Mouse (Mus musculus): Measurements from ENCODE around the gene Tmprss9.

Tmprss9 gene

DNA sequence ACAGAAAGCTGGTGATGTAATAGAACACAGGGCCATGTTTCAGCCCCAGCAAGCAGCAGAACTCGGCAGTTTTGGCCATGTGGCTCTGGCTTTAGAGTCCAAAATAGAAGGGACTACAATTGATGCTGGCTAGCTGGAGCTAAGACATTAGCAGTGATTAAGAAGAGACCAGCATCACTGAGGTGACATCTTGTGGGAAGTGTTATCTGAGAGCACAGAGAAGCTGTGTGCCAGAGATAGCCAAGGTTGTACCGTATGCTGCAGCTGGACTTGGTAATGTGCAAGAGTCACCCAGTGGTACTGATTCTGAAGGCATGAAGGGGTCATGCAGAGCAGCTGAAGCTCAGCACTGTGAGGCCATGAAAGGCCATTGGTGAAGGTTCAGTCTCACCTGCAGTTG lies 43.6 kb downstream of the Tmprss9 start:
- no peak for DNase-seq (ENCODE audit: low spot score in 2 of 2)

DNA sequence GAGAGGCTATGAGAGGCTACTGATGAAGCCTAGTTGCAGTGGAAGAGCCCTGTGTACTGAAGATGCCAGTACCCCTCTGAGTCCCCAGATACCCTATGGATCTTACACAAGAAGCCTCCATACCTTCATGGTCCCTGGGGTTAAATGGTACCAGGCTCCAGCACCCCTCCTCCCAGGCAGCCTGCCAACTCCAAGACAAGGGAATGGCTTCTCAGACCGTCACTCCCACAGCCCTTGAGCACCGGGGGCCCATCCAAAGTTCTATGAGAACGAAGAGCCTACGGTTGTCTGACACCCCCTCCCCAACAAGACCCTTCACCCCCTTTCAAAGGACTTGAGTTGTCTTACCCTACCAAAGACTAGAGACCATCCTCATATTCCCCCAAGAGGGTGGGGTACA lies 44.1 kb downstream of the Tmprss9 start:
- DNase-seq (ENCODE audit: low spot score in 2 of 2) = no peak

DNA sequence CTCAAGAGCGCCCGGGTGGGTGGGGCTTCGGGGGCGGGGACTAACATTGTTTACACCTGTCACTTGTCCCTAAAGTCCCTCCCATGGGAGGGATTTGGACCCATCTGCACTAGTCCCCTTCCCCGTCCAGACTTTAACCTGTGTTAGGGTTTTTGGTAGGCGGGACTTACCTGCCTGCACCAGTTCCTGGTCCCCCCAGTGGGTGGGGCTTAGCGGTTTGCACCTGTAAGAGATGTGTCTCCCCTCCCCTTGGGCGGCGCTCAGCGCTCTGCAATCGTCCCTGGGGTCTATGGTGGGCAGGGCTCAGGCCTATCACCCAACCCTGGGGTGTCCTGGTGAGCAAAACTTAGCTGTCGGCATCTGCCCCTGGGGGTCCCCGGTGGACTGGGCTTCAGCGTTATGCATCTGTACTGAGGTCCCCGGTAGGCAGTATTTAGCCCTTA lies 45.7 kb downstream of the Tmprss9 start:
- peak in 1 of 2 experiments; percentile 40 for DNase-seq (ENCODE audit: low spot score in 2 of 2)

DNA sequence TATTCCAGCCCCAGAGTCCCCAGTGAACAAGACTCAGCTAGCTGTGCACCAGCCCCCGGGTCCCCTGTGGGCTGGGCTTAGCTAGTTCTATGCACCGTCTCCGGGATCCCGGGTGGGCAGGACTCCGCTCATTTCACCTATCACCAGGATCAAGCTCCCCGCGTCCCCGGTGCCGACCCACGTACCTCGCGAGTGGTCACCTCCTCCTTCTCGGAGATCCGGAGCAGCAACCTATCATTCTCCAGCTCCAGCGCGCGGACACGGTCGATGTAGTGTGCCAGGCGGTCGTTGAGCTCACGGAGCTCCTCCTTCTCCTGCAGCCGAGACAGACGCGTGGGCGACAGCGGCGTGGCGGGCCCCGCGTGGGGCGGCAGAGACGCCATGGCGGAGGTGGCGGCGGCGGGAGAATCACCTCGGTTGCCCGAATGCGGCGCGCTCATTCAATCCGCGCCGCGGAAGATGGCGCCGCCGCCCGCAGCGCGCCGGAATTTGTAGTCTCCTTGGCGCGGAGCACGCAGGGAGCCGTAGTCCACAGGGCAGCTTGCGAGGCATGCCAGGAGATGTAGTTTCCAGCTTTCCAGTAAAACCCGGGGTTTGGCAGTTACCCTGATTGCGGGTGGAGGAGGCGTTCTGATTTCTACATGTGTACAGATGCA lies 46.3 kb downstream of the Tmprss9 start, which contains the start of gene Lmnb2:
Gene Lmnb2 (minus strand): TSS at position 467 of the 656 bp plus-strand sequence.
- DNase-seq (ENCODE audit: low spot score in 2 of 2) = peak; percentile 53 to 62

DNA sequence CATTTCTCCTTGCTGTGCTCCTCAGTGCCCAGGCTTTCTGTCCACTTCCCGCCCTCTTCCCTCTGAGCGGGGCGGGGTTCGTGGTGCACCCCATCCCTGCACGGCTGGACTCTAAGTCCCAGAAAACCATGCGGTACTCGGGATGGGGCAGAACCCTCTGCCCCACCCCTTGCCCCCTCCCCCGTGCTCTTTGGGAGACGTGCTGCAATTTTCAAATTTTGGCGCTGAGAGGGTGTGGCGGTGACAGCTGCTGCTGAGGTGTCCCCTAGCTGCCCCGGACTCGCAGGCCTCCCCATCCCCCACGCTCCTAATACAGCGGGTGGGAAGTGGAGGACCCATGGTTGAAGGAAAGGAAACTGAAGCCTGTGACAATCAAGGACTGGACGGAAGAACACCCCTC lies 50.3 kb downstream of the Tmprss9 start:
- no peak for DNase-seq (ENCODE audit: low spot score in 2 of 2)

DNA sequence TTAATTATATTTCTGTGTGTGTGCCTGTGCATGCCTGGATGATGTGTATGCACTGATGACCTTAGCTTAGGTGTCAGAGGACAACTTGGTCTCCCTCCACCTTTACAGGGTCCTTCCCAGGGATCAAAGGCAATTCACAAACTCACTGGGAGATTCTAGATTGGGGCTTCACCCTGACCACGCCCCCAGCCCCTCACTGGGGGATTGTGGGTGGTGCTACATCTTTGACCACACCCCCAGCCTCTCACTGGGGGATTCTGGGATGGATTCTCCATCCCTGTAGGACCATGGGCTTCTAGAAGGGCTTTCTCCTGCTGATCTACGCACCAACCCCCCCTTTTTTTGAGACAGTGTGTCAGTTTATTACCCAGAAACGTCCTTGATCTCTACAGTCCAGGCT lies 53.8 kb downstream of the Tmprss9 start:
- DNase-seq (ENCODE audit: low spot score in 2 of 2) = no peak

DNA sequence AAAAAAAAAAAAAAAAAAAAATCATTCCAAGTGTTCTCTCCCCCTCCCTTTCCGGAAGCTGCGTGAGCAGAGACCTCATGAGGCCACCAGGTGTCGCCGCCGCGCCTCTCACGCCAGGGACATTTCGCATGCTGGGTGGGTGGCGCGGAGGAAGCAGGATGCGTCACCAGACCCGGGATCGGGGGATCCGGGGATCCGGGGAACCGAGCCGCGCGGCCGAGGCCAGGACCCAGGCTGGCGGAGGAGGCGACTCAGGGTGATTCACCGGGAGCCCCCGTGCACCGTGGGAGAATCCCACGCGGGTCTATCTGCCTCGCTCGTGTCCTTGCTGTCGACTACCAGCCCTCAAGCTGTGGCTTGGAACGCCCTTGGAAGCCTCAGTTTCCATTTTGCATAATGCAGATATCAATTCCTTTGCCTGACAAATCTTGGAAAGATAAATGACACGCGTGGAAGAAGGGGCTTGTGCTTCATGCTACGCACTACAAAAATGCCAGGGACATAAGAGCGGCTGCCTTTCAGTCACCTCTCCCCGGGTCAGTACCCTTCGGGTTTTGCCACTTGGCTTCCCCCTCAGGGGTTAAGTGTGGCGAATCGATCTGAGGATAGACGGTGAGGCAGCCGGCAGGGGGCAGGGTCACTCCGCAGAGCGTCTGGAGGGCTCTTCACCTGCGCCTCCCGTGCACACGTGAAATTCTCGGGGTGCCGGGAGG lies 57.1 kb downstream of the Tmprss9 start:
- DNase-seq (ENCODE audit: low spot score in 2 of 2) = peak; percentile 79 to 86

DNA sequence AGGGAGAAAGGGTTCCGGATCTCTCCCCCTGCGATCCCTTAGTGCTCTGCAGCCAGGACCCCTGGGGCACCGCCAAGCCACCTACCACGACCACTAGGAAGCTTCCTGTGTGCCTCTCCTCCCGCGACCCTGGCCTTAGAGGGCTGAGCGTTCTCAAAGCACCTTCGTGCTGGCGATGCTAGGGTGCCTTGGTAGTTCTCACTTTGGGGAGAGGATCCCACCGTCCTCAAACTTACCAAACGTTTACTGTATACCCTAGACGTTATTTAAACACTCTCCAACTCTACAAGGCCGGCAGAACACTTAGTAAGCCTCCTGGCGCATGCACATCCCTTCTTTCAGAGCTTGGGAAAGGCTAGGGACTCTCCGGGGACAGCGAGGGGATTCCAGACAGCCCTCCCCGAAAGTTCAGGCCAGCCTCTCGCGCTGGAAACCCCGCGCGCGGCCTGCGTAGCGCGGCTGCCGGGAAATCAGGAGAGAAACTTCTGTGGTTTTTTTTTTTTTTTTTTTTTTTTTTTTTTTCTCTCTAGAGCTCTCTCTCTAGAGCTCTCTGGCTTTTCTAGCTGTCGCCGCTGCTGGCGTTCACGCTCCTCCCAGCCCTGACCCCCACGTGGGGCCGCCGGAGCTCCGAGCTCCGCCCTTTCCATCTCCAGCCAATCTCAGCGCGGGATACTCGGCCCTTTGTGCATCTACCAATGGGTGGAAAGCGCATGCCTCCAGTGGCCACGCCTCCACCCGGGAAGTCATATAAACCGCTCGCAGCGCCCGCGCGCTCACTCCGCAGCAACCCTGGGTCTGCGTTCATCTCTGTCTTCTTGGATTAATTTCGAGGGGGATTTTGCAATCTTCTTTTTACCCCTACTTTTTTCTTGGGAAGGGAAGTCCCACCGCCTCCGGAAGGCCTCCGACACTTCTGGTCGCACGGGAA lies 57.9 kb downstream of the Tmprss9 start, which contains the start of gene Gadd45b:
Gene Gadd45b (plus strand): TSS at position 775 of the 928 bp plus-strand sequence.
- peak; percentile 99 for DNase-seq (ENCODE audit: low spot score in 2 of 2)

DNA sequence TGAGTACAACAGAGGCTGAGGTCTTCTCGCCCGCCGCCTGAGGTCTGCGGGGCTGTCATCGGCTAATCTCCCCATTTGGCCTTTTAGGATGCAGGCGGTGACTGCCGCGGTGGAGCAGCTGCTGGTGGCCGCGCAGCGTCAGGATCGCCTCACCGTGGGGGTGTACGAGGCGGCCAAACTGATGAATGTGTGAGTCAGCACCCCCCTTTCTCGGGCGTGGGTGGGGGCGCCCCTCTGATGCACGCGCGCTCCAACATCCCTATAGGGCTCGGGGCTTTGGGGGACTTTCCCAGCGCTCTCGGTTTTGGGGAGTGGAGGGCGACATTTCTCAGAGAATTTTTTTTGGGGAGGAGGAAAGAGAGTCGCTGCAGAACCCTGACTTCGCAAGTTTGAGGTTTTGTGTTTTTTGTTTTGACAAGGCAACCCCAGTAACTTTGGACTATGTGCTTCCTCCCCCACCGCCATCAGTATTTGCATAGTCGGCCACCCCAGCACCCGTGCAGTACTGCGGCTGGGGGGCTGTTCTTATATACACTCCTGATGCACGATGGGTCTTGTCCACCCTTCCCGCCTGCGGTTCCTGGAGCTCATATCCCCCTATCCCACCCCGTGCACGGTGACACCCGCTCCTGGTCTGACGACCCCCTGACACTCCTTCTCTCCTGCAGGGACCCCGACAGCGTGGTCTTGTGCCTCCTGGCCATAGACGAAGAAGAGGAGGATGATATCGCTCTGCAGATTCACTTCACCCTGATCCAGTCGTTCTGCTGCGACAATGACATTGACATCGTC lies 58.9 kb downstream of the Tmprss9 start:
- peak; percentile 70 to 74 for DNase-seq (ENCODE audit: low spot score in 2 of 2)

DNA sequence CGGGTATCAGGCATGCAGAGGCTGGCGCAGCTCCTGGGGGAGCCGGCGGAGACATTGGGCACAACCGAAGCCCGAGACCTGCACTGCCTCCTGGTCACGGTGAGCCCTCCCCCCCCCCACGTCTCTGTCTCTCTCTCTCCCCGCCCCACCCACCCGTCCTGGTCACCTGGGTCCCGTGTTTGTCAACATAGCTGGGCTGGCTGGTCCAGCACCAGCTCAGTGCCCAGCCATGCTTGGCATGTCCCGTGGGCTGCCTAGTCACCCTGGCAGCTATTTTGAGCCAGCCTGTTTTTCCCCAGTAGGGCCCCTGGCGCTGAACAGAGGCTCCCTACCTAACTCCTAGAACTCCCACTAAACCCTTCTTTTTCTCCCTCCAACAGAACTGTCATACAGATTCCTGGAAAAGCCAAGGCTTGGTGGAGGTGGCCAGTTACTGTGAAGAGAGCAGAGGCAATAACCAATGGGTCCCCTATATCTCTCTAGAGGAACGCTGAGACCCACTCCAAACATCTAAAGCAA lies 59.6 kb downstream of the Tmprss9 start:
- no peak for DNase-seq (ENCODE audit: low spot score in 2 of 2)

DNA sequence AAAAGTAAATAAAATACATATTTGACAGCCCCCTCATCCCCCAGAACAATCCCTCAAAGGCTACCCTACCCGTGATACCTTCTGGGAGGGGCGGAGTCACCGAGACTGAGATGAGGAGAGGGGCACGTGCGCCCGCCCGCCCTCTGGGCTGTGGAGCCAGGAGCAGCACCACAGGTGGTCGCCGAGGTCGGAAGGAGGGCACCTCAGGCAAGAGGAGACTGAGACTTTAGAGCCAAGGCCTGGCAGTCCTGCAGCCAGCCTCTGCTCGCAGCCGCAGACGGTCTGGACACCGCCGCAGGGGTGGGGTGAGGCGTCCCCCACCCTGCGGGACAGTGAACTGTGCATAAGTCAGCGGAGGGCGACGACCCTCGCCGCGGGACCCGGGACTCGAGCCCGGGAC lies 60.0 kb downstream of the Tmprss9 start:
- no peak for DNase-seq (ENCODE audit: low spot score in 2 of 2)

DNA sequence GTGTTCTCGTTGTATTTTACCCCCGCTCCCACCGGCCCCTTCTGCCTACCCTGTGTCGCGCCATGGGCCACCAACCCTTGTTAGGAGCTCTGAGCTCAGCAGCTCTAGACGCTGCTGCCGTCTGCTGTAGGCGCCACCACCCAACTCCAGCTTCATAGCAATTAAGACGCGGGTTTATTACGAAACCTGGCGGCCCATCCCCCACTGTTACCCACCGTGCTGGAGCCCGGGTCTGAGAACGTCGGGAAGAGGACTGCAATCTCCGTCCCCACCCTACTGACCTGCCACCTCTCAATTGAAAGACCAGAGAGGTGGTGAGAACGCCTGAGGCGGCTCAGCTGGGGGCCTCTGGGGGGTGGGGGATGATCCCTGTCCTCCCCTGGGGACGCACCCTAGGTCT lies 60.6 kb downstream of the Tmprss9 start:
- no peak for DNase-seq (ENCODE audit: low spot score in 2 of 2)

DNA sequence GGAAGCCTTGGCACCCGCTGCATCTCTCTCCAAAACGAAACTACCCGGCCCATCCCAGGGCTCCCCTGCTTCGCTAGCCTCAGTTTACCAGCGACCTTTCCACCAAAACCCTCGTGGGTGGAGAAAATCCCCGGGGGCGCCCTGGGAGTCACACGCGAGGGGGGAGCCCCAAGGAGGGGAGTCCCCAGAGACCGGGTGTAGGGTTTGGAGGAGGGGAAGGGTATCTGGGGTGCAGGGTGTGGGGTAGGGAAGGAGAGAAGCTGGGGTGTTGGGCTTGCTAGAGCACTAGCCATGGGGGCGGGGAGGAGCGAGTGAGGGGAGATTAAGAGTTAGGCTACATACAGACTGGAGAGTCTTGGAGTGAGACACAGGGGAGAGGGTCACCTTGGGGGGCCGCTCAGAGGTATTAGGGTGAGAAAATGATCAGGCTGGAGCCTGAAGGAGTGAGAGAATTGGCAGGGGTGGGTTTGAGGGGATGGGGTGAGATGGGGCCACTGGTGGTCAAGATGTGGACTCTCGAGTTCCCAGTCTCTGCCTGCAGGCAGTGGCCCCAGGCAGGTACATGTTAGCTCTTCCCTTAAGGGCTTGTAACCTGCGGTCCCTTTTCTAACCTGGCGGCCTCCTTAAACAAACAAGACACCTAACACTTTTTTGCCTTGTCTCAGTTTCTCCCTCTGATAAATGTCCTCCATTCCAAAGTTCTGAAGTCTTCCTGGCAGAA lies 61.2 kb downstream of the Tmprss9 start:
- peak in 1 of 2 experiments; percentile 29 for DNase-seq (ENCODE audit: low spot score in 2 of 2)

DNA sequence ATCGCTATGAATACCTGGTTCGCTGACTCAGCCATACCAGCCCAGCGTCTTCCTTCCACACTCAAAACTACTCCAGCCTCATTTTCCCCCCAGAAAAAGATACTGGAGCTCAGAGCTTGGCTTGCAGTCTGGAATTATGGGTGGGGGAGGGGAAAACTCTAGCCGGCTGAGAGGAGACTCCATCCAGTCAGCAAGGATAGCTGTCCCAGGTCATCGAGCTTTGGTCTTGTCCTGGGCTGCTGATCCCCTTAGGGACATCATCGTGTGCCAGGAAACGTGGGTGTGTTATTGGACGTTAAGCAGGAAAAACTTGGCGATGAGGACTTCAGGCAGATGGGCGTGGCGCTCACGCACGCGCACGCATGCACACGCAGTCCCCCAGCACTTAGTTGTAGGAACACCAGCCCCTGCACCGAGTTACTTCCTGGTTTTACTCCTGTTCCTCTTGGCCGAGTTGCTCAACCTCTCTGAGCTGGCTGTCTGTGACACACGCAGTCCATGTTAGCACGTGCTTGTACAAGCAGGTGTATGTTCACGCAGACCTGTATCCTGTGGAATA lies 61.9 kb downstream of the Tmprss9 start:
- peak; percentile 56 to 61 for DNase-seq (ENCODE audit: low spot score in 2 of 2)

DNA sequence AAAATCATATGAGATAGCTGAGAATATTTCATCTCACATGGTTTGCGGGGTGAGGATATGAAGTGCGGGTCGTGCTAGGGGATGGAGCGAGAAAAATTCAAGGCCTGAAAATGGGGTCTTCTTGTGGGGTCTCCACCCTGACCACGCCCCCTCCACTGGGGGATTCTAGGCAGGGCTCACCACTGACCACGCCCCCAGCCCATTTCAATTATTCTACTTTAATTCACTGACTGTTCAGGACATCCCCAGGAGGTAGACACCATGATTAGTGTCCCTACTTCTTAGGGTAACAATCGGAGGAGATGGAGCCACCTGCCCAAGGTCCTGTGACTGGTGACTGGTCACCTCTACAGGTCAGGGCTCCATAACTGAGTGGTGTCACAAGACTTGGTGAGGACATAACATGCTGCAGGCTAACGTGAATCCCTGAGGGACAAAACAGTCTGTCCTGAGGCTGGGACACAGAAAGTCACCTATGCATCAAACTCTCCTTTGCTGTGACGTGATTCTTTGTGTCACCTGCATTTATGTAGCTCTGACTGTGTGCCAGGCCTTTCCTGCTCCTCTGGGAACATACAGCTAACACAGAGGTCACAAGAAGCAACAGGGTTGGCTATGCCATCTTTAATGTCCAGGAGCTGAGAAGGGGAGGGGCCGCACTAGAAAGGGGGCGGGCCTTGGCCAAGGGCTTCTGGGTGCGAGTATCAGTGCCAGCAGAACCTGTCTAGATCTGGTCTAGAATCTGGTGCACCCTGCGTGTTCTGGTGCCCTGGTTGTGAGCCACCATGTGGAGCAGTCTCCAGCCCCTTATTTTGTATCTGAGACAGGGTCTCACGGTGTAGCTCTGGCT lies 62.7 kb downstream of the Tmprss9 start:
- DNase-seq (ENCODE audit: low spot score in 2 of 2) = no peak

DNA sequence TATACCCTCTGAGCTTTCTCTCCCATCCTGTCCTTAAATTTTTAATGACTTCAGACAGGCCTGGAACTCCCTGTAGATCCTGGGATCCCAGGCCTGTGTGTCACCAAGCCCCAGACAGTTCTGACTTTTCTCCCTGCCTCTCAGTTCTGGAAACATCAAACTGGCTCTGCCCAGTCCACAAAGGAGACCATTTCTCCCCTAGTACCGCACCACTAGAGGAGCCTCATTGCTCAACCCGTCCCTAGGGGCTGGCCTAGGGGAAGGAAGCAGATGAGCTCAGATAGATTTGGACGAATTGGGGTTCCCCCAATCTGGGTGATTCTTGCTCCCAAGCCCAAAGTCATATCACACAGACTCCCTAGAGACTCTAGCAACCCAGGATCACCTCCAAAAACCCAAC lies 63.6 kb downstream of the Tmprss9 start:
- peak; percentile 53 to 68 for DNase-seq (ENCODE audit: low spot score in 2 of 2)

DNA sequence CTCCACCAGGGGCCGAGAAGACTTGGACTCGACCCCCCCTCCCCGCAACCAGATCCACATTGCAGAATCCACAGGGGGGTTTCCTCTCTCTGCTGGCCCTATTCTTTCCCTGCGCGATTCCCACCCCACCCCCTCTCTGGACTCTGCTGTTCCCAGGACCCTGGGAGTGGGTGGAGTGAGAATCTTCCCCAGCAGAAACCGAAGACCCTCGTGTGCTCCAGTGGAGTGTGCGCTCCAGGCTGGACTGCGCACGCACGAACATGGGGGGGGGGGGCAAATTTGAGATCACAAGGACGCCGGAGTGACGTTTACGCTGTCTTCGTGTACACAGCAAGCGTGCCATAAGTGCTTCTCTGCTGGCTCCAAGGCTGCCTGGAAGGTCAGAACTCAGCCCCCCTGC lies 64.0 kb downstream of the Tmprss9 start:
- DNase-seq (ENCODE audit: low spot score in 2 of 2) = no peak

DNA sequence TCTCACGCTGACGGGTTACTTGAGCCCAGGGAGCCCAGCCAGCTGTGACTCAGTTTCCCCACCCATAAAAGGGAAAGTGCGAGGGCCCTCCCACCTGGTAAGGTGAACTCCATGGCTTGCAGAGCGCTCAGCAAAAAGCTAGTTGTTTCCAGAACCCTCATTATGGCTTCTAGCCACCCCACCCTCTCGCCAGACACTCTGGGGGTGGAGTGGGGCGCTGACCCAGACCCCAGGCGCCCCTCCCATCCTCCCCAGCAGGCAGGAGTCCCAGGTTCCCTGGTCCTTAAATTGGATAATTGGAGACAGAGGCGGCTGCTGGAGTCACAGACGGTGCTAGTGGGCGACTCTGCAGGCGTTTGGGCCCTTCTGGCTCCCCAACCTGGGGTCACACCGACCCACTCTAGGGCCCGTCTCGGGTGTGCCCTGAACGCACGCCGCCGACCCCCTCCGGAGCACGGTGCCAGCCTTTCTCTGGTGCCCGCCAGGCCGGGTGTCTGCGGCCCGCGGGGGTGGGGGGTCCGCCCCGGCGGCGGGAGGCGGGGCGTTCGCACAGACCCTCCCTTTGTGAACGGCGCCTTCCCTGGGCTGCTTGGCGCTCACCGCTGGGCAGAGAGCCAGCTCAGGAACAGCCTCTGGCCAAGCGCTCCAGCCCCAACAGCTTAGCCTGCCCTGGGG lies 64.6 kb downstream of the Tmprss9 start:
- DNase-seq (ENCODE audit: low spot score in 2 of 2) = no peak

DNA sequence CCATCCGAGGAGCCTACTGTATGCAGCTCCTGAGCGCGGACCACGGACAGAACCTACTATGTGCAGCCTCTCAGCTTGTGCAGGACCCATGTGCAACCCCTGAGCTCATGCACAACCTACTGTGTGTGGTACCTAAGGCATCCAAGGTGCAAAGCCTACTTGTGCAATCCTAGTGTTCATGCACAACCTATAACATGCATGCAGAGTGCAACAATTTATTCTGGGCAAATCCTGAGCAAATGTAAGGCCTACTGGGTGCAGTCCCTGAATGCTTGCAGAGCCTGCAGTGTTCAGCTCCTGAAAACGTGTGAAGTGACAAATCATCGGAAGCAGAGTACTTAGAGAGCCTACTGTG lies 65.1 kb downstream of the Tmprss9 start:
- DNase-seq (ENCODE audit: low spot score in 2 of 2) = no peak

All from spleen, postnatal 36 days (tissue).